Mouse (Mus musculus) thymus, adult 18-20 months (tissue): ENCODE results near the gene Nxnl1.
A peak's percentile ranks its signal among the peaks of the same experiment; 100 is the strongest.
"Not testable (repeated sequence)": the region's sequence is repeated elsewhere in the genome, so short reads cannot be mapped to it uniquely, and the experiment has no call there.

Experiments used
- DNase-seq, 2 experiments: peaks; one replicate each; pipeline ENCODE4 v3.0.0; 2022; ENCODE audit warnings: mixed read lengths in 2 of 2

Nxnl1 gene

DNA sequence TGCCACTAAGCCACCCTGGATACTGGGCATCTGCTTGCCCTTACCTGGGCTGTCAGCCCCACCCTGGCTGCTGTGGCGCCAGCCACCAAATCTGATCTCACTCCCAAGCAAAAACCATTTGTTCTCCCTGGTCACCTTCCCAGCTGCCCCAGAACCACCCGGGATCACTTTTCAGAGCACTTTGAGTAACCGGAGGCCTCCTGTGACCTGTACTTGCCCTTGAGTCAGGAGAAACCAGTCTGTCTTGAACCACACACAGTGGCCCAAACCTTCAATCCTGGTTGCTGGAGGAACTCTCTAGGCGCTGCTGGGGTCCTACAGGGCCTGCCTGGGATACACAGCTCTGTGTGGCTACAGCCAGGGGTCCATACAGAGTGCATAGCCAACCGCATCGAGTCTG, 13.6 kb downstream of the Nxnl1 start:
- DNase-seq: no peak

- no peak for DNase-seq
Measured at GRCm38 (mm10) chr8:71550754-71551153, 15.6 kb downstream of the Nxnl1 start.

DNA sequence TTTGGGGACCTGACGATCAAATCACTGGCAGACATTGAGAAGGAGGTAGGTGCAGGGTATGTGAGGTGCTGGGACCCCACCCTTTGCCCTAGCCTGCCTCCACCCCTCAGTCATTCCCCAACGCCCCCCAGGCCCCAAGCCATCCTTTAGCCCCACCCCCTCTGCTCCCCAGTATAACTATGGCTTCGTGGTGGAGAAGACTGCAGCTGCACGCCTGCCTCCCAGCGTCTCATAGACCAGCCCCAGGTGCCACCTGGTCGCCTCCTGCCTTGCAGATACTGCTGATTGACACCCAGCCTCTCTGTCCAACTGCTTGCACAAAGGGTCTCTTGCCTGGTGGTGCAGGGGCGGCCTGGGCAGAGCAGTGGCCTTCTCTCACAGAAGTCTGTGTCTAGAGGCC, 18.8 kb downstream of the Nxnl1 start:
- peak; percentile 60 to 68 for DNase-seq

- no peak for DNase-seq
Measured at GRCm38 (mm10) chr8:71545053-71545452, 21.3 kb downstream of the Nxnl1 start.

GRCm38 (mm10) chr8:71543755-71544154, 22.6 kb downstream of the Nxnl1 start:
- no peak for DNase-seq

GRCm38 (mm10) chr8:71542632-71543343, 23.6 kb downstream of the Nxnl1 start, which contains the start of gene Mvb12a:
Gene Mvb12a (plus strand): TSS chr8:71542922.
- peak; percentile 91 to 96 for DNase-seq

DNA sequence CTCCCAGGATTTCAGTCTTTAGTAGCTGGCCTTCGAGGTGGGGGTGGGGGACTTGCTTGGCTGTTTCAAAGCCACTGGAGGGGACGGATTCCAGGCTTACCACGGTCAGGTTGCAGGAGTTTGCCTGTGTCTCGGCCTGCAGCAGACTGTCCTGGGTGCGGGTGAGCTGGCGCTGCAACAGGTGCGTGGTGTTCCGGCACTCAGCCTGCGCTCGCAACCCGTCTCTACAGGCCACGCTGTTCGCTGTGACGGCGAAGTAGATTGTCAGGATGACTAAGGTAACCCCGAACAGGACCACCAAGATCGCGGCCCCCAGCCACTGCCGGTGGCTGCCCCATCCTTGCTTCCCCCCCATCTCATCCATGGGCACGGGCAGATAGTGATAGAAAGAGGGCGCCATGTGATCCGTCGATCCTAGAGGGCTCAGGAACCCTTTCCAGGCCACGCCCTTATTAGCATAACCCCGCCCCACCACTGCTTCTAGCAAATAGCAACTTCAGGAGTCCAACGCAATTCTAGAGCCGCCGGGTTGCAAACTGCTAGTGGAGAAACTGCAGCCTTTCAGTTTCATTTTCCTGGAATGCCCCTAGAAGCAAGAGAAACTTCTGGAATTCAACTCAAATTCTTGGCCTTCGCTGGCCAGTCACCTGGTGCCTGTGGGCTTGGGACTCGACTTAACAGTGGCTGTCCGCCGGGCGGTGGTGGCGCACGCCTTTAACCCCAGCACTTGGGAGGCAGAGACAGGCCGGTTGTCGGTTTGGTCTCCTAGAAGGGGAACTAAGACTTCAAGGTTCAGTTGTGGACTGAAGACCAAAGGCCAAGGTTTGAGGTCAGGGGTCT, 29.2 kb downstream of the Nxnl1 start, which contains the start of gene Bst2:
Gene Bst2 (minus strand): TSS at position 429 of the 840 bp plus-strand sequence.
- DNase-seq: peak; percentile 77 to 88

- peak; percentile 41 to 60 for DNase-seq
Measured at GRCm38 (mm10) chr8:71535663-71536062, 30.7 kb downstream of the Nxnl1 start.

GRCm38 (mm10) chr8:71534263-71534810, 32.1 kb downstream of the Nxnl1 start:
- peak in 1 of 2 experiments; percentile 16 for DNase-seq

DNA sequence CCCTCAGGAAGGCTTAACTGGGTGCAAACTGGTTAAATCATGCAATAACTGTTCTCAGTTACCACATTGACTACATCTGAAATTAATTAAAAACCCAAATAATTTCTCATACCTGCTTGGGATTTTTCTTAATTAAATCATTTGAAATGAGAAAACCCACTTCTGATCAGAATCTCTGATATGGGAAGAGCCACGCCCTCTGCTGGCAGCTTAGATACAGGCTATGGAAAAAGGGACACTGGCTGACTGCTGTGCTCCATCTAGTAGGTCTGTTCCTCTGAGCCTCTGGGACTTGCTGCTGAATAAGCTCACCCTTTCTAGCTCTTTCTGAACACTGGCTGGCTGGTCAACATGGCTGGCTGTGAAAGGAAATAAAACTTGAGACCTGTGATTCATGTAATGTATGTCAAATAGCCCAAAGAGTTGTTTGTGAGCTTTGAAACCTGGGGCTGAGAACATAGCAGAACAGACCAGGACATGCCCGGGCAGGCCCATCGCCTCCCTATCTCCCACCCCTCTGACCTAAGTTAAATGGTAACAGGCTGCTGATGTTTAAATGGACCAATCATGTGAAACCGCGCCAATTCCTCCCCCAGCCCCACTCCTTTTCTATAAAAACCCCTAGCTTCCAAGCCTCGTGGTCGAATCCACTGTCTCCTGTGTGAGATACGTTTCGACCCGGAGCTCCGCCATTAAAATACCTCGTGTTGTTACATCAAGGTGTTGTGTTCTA, 35.5 kb downstream of the Nxnl1 start:
- DNase-seq: not testable (repeated sequence)

GRCm38 (mm10) chr8:71528362-71529073, 37.9 kb downstream of the Nxnl1 start:
- DNase-seq: no peak

GRCm38 (mm10) chr8:71527162-71527870, 39.1 kb downstream of the Nxnl1 start:
- no peak for DNase-seq

GRCm38 (mm10) chr8:71526272-71526671, 40.1 kb downstream of the Nxnl1 start:
- no peak for DNase-seq

DNA sequence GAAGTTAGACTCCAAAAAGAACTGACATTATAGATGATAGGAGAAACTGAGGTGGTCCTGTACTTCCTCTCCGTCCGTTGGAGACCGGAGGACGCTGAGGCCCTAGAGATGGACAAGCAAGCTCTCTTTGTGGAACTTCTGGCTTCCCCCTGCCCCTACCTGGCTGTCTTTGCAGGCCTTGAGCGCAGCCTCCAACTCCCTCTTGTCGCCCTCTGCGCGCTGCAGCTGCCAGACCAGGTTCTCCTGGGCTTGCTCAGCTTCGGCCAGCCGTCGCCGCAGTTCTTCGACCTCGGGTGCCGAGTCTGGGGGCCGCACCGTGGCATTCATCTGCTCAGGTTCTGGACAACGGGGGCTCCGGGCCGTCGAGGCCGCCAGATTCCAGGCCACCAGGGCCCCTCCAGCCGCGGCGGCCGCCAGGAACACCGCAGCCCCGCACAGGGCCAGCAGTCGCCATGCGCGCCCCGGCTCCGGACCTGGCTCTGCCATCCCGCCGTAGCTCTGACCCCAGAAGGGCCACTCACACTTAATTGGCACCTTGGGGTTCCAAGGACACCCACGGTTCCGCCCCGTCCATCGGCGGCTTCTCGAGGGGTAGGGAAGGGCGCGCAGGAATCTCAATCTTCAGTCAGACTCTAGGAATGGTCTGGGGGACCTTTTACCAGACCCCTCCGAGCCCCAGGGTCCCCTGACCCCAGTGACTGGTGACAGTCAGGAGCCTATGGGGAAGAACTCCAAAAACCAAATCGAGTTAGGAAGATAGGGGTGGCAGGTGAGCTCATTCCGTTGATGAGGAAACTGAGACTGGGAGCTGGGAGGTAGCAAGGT, 41.0 kb downstream of the Nxnl1 start, which contains the start of gene Ccdc194:
Gene Ccdc194 (minus strand): TSS at position 486 of the 825 bp plus-strand sequence.
- DNase-seq: no peak

GRCm38 (mm10) chr8:71521634-71522033, 44.8 kb downstream of the Nxnl1 start:
- DNase-seq: peak; percentile 88 to 89

- DNase-seq: not testable (repeated sequence)
Measured at GRCm38 (mm10) chr8:71519037-71519825, 47.2 kb downstream of the Nxnl1 start.

GRCm38 (mm10) chr8:71516786-71517185, 49.6 kb downstream of the Nxnl1 start:
- DNase-seq: no peak

DNA sequence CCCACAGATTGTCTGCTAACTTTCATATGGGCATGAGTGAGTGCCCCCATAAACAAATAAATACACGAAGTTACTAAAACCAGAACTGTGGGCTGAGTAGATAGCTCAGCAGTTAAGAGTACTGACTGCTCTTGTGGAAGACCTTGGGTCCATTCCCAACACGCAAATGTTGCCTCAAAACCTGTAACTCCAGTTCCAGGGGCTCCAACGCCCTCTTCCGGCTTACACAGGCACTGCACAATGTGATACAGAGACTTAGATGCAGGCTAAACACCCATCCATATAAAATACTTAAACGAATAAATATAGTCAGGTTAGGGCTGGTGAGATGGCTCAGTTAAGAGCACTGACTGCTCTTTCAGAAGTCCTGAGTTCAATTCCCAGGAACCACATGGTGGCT, 51.4 kb downstream of the Nxnl1 start:
- DNase-seq: no peak

DNA sequence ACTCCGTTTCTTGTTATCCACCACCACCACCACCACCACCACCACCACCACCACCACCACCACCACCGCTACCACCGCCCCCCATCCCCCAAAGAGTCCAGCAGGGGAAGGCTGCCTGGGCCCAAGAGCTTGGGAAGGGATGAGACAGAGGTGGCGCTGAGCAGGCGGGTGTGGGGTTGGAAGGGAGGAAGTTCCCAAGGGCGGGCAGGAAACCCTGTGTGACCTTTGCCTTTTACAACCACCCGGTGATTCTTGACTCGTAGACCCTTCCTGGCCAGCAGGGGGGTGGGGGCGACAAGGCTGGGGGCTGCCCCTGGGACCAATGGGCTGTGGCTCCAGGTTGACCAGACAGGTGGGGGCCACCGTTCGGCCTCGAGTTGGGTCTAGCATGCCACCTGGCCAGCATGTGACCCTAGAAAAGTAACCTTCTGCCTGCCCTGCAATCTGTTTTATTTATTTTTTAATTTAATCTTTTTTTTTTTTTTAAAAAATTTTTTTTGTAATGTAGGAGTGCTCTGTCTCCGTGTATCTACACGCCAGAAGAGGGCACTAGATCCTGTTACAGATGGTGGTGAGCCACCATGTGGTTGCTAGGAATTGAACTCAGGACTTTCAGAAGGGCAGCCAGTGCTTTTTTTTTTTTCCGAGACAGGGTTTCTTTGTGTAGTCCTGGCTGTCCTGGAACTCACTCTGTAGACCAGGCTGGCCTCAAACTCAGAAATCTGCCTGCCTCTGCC, 53.2 kb downstream of the Nxnl1 start:
- no peak for DNase-seq
